15 mouse cellular contexts compared by ENCODE assay signal in the genomic region with DNA sequence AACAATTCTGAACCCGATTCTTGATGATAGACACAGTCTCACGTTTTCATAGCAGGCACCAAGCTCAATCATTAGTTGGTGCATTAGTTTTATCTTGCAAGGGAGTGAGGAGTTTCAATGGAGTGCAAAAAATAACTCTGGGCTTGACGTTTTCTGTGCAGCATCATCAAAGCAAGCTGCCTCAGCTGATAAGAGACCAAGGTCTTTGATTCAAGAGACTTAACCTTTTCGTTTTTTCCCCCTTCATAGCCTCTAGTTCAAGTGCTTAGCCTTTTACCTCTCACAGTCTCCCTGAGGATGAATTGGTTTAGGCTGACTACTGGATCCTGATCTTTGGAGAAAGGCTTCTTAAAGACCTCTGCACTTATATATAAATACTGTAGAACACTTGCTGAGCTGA.
"Had no signal": no experiment of that assay in that cellular context is flagged by ENCODE, and none has a peak within 500 bp of the region (broad histone marks: within the 10 kb centered on the region; RNA-seq: fewer than 3 reads in every experiment).

No protein-coding gene starts in this region.

- DNase-seq: retina, postnatal 1 day; right cerebral cortex, adult 18-20 months; right cerebral cortex, postnatal 14 days; right cerebral cortex, postnatal 25 days; right cerebral cortex, postnatal 4 days; spleen, adult 18-20 months; thymus, adult 18-20 months; thymus, adult 2 months; thymus, postnatal 14 days; thymus, postnatal 25 days; thymus, postnatal 36 days; thymus, postnatal 4 days had no signal

- H3K4me3 ChIP-seq: neural tube, embryonic 15.5 days; stomach, embryonic 15.5 days had no signal

- H3K4me1 ChIP-seq: neural tube, embryonic 15.5 days; stomach, embryonic 15.5 days had no signal

- H3K36me3 ChIP-seq: neural tube, embryonic 15.5 days; stomach, embryonic 15.5 days had no signal

- H3K9me3 ChIP-seq: neural tube, embryonic 15.5 days; stomach, embryonic 15.5 days had no signal

- H3K27ac ChIP-seq: neural tube, embryonic 15.5 days; stomach, embryonic 15.5 days; stomach, postnatal 0 days had no signal

- H3K27me3 ChIP-seq: neural tube, embryonic 15.5 days; stomach, embryonic 15.5 days had no signal
